Mouse (Mus musculus) E14TG2a.4 (cell line): ENCODE results near the gene Sema3f.

Source experiments
- CTCF ChIP-seq: conservative IDR thresholded peaks from 2 replicates; pipeline ENCODE4 v1.5.1; 2014; ENCODE audit warnings: low read length
- NANOG ChIP-seq: IDR thresholded peaks from 2 replicates; pipeline ENCODE4 v1.6.1; 2014; ENCODE audit warnings: borderline replicate concordance, low read length, mixed read lengths
- POU5F1 ChIP-seq: IDR thresholded peaks from 2 replicates; pipeline ENCODE4 v1.6.1; 2014; ENCODE audit warnings: low read length, borderline replicate concordance

DNA sequence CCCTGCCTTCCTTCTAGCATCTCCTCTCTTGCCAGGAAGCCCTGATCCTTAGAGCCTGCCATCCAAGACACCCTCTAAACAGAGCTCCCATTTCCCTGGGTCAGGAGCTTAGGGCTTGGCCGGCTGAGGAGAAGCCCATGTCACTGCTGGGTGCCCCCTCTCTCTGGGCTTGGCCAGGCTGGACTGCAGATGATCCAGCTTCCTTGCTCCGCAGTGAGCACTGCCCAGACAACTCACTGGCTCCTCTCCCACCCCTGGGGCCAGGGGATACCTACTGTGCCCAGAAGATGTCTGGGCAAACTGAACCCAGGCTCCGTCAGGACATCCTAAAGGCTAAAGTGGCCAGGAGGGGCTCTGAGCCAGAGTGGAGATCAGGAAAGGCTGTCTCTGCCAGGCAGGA lies 50.3 kb downstream of the Sema3f start:
- TF ChIP-seq CTCF (no peak), NANOG (no peak), POU5F1 (no peak)
